Mouse (Mus musculus) lung, adult 2 months (tissue): ENCODE measurements around the gene Il4ra.

Experiments
- CTCF ChIP-seq: fragments of 200-500 bp; IDR thresholded peaks from 2 replicates; pipeline ENCODE4 v1.5.1; 2011; ENCODE audit warnings: mild to moderate bottlenecking, low read length, control low read depth; ENCODE audit not compliant: insufficient read depth
- POLR2A ChIP-seq: fragments of 200-500 bp; IDR thresholded peaks from 2 replicates; pipeline ENCODE4 v1.6.1; 2011; ENCODE audit warnings: low read depth, mild to moderate bottlenecking, control low read depth, low read length, borderline replicate concordance; ENCODE audit errors: extremely low read depth

DNA sequence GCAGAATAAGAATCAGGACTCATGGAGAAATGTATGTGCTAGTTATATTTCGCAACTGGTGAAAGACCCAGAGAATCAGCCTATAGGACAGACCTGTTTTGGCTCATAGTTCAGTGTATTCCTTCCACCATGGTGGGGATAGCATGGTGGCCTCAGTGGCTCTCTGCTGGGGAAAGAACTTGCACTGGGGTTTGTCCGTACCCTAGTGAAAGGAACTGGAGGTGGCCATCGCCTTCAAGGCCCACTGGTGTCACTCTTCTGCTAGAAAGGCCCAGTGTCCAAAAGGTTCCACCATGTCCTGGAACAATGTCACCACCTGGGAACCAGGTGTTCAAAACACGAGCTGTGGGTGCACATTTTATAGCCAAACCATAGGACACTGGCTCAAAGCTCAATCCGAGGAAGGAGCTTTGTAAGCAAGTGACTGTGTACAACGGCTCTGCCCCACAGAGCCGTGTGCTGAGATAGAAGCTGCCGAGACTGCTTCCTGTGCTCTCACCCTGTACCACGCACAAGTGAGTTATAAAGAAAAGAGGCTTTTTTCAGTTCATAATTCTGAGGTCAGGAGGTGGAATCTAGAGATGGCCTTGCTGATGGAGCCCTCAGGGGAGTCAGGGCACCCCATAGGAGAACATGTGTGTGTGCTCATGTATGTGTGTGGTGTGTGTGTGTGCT is 27.8 kb downstream of the Il4ra start:
- TF ChIP-seq CTCF: no peak
- no peak for TF ChIP-seq POLR2A
